Mouse (Mus musculus): ENCODE measurements around the gene Wdr78.

Wdr78 gene

GRCm38 (mm10) chr4:103114184-103115111 is at the start of gene Wdr78, which contains the start of gene Mier1:
Wdr78 (minus strand) TSS chr4:103114555.
Mier1 (plus strand) TSS chr4:103114390.
- in situ Hi-C loops (cut with MseI, MboI) = no loop called here

- in situ Hi-C loops (cut with MseI, MboI) = no loop called here
Measured at GRCm38 (mm10) chr4:103158781-103159180, 44.4 kb upstream of the Wdr78 start.

DNA sequence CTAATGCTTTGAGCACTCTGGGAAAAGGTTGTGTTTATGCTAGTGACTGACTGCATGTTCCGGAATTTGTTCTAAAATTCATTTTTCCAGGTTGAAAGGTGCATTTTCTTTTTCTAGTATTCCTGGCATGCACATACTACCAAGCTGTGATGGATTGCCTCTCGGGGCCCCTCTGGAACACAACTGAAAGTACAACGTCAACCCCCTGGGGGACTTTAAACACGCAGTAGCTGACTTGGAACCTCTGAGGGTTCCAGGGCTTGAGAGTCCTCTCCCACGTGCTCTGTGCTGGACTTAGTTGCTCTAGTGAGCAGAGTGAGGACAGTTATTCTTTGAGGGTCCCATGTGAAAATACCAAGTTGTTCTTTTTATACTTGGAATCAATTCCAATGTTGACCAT is 37.6 kb upstream of the Wdr78 start:
- in situ Hi-C loops (cut with MseI, MboI) = no loop called here

GRCm38 (mm10) chr4:103146339-103146738 is 32.0 kb upstream of the Wdr78 start:
- in situ Hi-C loops (cut with MseI, MboI) = loop anchor here (10.0 kb wide), 1 partner anchor 162 kb away; no protein-coding TSS in a partner anchor

DNA sequence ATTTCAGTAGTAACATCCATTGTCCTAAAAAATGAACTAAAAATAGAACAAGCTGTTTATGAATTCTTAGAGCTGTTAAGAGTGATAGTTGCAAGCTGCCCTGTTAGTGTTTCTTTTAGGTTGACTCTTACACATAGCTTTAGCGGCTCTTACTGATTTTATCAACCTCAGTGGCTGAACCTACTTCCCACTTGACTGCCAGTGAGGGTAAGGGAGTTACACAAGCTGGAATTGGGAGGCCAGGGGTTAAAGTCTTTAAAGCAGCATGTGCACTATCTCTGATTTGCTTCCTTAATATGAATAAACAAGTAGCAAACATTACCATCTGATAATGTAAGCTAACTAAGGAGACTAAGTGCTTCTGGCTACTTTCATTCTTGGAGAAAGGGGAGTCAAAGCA is 22.6 kb upstream of the Wdr78 start:
- in situ Hi-C loops (cut with MseI, MboI) = no loop called here

DNA sequence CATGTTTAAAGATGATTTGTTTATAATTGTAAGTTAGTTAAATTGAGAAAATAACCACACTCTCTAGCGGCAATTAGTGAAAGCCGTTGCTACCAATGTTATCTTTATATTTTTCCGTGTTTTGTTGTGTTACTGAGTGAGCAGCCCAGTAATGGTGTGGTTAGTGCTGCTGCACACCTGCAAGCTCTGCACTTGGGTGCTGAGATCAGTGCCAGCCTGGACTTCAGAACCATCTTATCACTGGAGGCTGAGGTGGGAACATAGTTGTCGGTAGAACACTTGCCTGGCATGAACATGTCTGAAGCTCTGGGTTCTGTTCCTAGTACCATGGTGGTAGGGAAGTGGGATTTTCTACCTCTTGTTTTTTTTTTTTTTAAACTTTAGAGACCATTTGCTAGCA is 12.2 kb upstream of the Wdr78 start:
- in situ Hi-C loops (cut with MseI, MboI) = no loop called here

DNA sequence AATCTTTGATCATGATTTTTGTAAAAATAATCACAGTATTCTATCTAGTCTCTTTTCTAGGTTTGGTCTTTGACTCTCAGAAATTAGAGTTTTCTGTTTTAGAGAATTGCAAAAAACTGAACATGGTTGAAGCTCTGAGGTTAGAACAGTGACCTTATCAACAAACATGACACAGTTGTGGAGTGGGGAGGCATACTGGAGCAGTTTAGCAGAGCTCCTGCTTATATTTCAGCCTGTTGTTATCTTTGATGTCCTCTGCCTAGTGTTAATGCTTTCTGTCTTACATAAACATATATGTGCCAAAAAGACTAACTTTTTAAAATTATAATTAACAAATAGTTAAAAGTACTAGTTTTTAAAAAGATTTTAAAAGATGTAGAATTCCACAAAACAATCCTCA is 9.3 kb upstream of the Wdr78 start:
- in situ Hi-C loops (cut with MseI, MboI) = no loop called here

- in situ Hi-C loops (cut with MseI, MboI) = no loop called here
Measured at GRCm38 (mm10) chr4:103123086-103123485, 8.7 kb upstream of the Wdr78 start.

DNA sequence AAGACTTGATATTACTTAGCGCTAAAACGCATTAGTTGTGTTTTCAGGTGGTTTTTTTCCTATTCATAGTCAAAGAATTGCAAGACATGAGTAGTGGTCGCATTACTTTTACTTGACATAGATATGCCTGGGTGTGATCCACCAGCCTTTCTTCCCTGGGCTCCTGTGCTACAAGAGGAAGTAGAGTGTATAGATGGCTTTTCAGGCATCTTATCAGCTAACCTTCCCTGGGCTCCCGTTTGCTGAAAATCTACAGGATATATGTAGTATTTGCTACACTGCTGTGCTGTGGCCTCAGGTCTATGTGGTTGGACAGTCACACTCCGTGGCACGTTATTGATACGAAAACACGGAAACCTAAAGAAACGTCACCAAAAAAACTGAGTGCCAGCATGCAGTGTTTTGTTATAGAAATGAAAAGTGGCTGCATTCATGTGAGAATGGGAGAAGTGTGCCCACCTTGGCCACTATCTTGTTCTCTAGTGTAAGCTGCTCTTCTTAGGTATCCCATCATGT is 6.6 kb upstream of the Wdr78 start:
- in situ Hi-C loops (cut with MseI, MboI) = no loop called here

GRCm38 (mm10) chr4:103120395-103120794 is 6.0 kb upstream of the Wdr78 start:
- in situ Hi-C loops (cut with MseI, MboI) = no loop called here

GRCm38 (mm10) chr4:103120028-103120384 is 5.7 kb upstream of the Wdr78 start:
- in situ Hi-C loops (cut with MseI, MboI) = no loop called here

- in situ Hi-C loops (cut with MseI, MboI) = no loop called here
Measured at GRCm38 (mm10) chr4:103119229-103120027, 5.1 kb upstream of the Wdr78 start.

DNA sequence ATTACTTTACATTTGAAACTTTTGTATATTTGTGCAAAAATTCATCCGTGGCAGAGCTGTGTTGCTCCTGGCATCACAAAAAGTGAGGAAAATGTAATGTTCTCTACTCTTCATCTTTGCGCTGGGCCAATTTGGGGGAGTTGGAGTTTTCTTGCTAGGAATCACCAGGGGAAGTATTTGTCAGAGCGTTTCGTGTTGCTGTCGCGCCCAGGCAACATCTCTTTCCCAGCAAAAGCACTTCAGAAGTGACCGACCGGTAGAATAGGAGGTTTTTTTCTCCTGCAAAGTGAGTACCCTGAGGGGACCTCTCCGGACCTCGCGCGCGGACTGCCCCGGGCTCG is 4.5 kb upstream of the Wdr78 start:
- in situ Hi-C loops (cut with MseI, MboI) = no loop called here

- in situ Hi-C loops (cut with MseI, MboI) = no loop called here
Measured at GRCm38 (mm10) chr4:103113402-103113801, 953 bp downstream of the Wdr78 start.

- in situ Hi-C loops (cut with MseI, MboI) = no loop called here
Measured at GRCm38 (mm10) chr4:103112651-103113050, 1.7 kb downstream of the Wdr78 start.

GRCm38 (mm10) chr4:103098532-103098931 is 15.8 kb downstream of the Wdr78 start:
- in situ Hi-C loops (cut with MseI, MboI) = no loop called here

DNA sequence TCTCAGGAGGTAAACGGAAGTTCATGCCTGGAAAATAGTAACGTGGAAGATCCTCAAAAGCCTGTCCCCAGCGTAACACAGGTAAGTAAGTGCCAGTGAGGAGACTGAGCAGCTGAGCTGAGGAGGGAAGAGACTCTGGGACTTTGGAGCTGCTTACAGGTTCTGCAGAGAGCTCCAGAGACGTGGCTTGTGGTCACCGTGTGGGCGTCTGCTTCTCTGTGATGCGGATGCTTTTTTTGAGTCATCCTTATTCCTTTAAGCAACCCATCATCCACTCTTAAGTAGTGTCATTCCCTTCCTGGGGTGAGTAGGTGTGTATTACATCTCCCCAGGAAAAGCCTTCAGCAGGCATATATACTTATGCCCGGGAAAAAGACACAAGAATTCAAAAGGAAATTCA is 18.4 kb downstream of the Wdr78 start:
- in situ Hi-C loops (cut with MseI, MboI) = no loop called here

GRCm38 (mm10) chr4:103085237-103085636 is 29.1 kb downstream of the Wdr78 start:
- in situ Hi-C loops (cut with MseI, MboI) = no loop called here

GRCm38 (mm10) chr4:103070631-103071030 is 43.7 kb downstream of the Wdr78 start:
- in situ Hi-C loops (cut with MseI, MboI) = no loop called here

- in situ Hi-C loops (cut with MseI, MboI) = no loop called here
Measured at GRCm38 (mm10) chr4:103067906-103068655, 46.3 kb downstream of the Wdr78 start.

DNA sequence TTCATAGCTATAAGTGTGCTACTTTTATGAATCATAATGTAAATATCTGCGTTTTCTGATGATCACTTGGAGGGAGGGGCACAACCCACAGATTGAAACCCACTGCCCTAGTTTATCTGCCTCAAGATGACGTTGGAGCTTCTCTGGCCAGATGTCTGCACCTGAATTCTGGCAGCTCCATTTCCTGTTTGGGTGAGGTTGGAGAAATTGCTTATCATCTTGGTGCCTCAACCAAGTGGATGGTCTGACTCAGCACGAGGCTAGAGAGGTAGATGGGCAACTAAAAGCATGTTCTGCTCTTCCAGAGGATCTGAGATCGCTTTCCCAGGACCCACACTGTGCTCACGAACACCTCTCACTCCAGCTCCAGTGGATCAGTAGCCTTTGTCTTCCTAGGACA is 49.4 kb downstream of the Wdr78 start:
- in situ Hi-C loops (cut with MseI, MboI) = no loop called here

GRCm38 (mm10) chr4:103064421-103064820 is 49.9 kb downstream of the Wdr78 start:
- in situ Hi-C loops (cut with MseI, MboI) = no loop called here

All from mouse trophoblast stem cell (cell line).